Mouse (Mus musculus) urinary bladder, postnatal 14 days (tissue): Measurements from ENCODE around the gene Pgf.

Experiments
- DNase-seq: peaks from one replicate; pipeline ENCODE4 v3.0.0; 2021; ENCODE audit warnings: low spot score

The Pgf gene

GRCm38 (mm10) chr12:85190290-85190689 lies 12.7 kb upstream of the Pgf start:
- no peak for DNase-seq

- no peak for DNase-seq
Measured at GRCm38 (mm10) chr12:85186361-85186760, 8.8 kb upstream of the Pgf start.

- DNase-seq: no peak
Measured at GRCm38 (mm10) chr12:85185810-85186209, 8.2 kb upstream of the Pgf start.

GRCm38 (mm10) chr12:85184118-85184517 lies 6.5 kb upstream of the Pgf start:
- DNase-seq: no peak

GRCm38 (mm10) chr12:85182898-85183297 lies 5.3 kb upstream of the Pgf start:
- DNase-seq: no peak

- DNase-seq: no peak
Measured at GRCm38 (mm10) chr12:85182345-85182643, 4.7 kb upstream of the Pgf start.

GRCm38 (mm10) chr12:85181475-85182344 lies 4.1 kb upstream of the Pgf start:
- no peak for DNase-seq

GRCm38 (mm10) chr12:85178294-85178693 lies 704 bp upstream of the Pgf start:
- DNase-seq: no peak

- peak; percentile 53 for DNase-seq
Measured at GRCm38 (mm10) chr12:85176846-85177523, 605 bp downstream of the Pgf start.

GRCm38 (mm10) chr12:85175926-85176845 lies 1.4 kb downstream of the Pgf start:
- DNase-seq: no peak

- DNase-seq: no peak
Measured at GRCm38 (mm10) chr12:85175087-85175675, 2.4 kb downstream of the Pgf start.

GRCm38 (mm10) chr12:85174016-85174415 lies 3.6 kb downstream of the Pgf start:
- DNase-seq: no peak

- DNase-seq: no peak
Measured at GRCm38 (mm10) chr12:85170948-85171307, 6.7 kb downstream of the Pgf start.

GRCm38 (mm10) chr12:85170284-85170947 lies 7.2 kb downstream of the Pgf start:
- no peak for DNase-seq

- no peak for DNase-seq
Measured at GRCm38 (mm10) chr12:85169877-85170276, 7.7 kb downstream of the Pgf start.

GRCm38 (mm10) chr12:85169117-85169858 lies 8.3 kb downstream of the Pgf start:
- peak; percentile 87 for DNase-seq

- no peak for DNase-seq
Measured at GRCm38 (mm10) chr12:85166631-85167030, 11.0 kb downstream of the Pgf start.

GRCm38 (mm10) chr12:85164996-85165395 lies 12.6 kb downstream of the Pgf start:
- DNase-seq: no peak

- DNase-seq: no peak
Measured at GRCm38 (mm10) chr12:85159592-85159991, 18.0 kb downstream of the Pgf start.

- DNase-seq: no peak
Measured at GRCm38 (mm10) chr12:85158801-85159200, 18.8 kb downstream of the Pgf start.
